Mouse (Mus musculus): Measurements from ENCODE around the gene Gm28230. TPM values are rescaled to one million over a fixed set of nuclear protein-coding genes. Genes with fewer than 3 reads are reported as not detected.

Gene Gm28230
- 2.2 and 2.4 TPM in 2 replicates for polyA plus RNA-seq (2015; fragmentation: Nextera tagmentation; extraction: Ambion mirVana)

GRCm38 (mm10) chr2:74726551-74726950 is at the start of gene Gm28230:
Gm28230 (plus strand) TSS chr2:74726728.
- Histone ChIP-seq H3K4me3 (peak within 1 kb of the TSS; percentile 46), H3K4me2 (peak within 1 kb of the TSS; percentile 74), H3K9ac (peak within 1 kb of the TSS; percentile 80), H3K27me3 (no peaks in the 10 kb centered on the region), H3K9me3 (no peaks in the 10 kb centered on the region), H3K4me1 (replicated peaks) (peaks cover 98% of the 10 kb centered on the region), H3K36me3 (peaks cover 63% of the 10 kb centered on the region), H3K27ac (replicated peaks) (peak within 1 kb of the TSS; percentile 93)
- WGBS = 10% methylated on average over 5 of the region's 5 CpGs
- ATAC-seq (ENCODE audit: low read depth) = peak; percentile 16; the same call in 1 of the 2 replicates

GRCm38 (mm10) chr2:74677106-74677505 is 49.4 kb upstream of the Gm28230 start:
- 13% methylated on average over 2 of the region's 2 CpGs for whole genome bisulfite sequencing
- H3K36me3 ChIP-seq = no peaks in the 10 kb centered on the region
- peaks cover 12% of the 10 kb centered on the region for H3K4me1 ChIP-seq (replicated peaks)
- no peak overlapping the region for H3K27ac ChIP-seq (replicated peaks)
- H3K9me3 ChIP-seq = no peaks in the 10 kb centered on the region
- no peak overlapping the region for H3K9ac ChIP-seq
- ATAC-seq (ENCODE audit: low read depth) = no peak
- H3K27me3 ChIP-seq = peaks cover 100% of the 10 kb centered on the region
- H3K4me2 ChIP-seq = no peak overlapping the region; the same call in 1 of the 2 replicates
- no peak overlapping the region for H3K4me3 ChIP-seq

GRCm38 (mm10) chr2:74678891-74679595 is 47.5 kb upstream of the Gm28230 start, which contains the start of gene Hoxd11:
Hoxd11 (plus strand) TSS chr2:74679557.
- no peaks in the 10 kb centered on the region for H3K36me3 ChIP-seq
- H3K27me3 ChIP-seq = peaks cover 99% of the 10 kb centered on the region
- no peaks in the 10 kb centered on the region for H3K9me3 ChIP-seq
- peak within 1 kb of the TSS; percentile 44 for H3K4me2 ChIP-seq
- peak within 1 kb of the TSS; percentile 82 for H3K27ac ChIP-seq (replicated peaks)
- H3K4me3 ChIP-seq = peak within 1 kb of the TSS; percentile 42
- peak within 1 kb of the TSS; percentile 75 for H3K9ac ChIP-seq
- 2% methylated on average over 15 of the region's 15 CpGs for WGBS
- H3K4me1 ChIP-seq (replicated peaks) = peaks cover 15% of the 10 kb centered on the region
- no peak for ATAC-seq (ENCODE audit: low read depth)

- peak overlapping the region; percentile 42 for H3K4me3 ChIP-seq
- peaks cover 99% of the 10 kb centered on the region for H3K27me3 ChIP-seq
- peak overlapping the region; percentile 44 for H3K4me2 ChIP-seq
- H3K9me3 ChIP-seq = no peaks in the 10 kb centered on the region
- WGBS = under 1% methylated on average over 26 of the region's 26 CpGs
- peak overlapping the region; percentile 82 for H3K27ac ChIP-seq (replicated peaks)
- no peak for ATAC-seq (ENCODE audit: low read depth)
- peaks cover 15% of the 10 kb centered on the region for H3K4me1 ChIP-seq (replicated peaks)
- peak overlapping the region; percentile 75 for H3K9ac ChIP-seq
- H3K36me3 ChIP-seq = no peaks in the 10 kb centered on the region
These were observed 46.9 kb upstream of the Gm28230 start for GRCm38 (mm10) chr2:74679596-74679971.

- H3K4me3 ChIP-seq = peak overlapping the region; percentile 42
- H3K4me2 ChIP-seq = peak overlapping the region; percentile 44
- H3K36me3 ChIP-seq = no peaks in the 10 kb centered on the region
- peaks cover 15% of the 10 kb centered on the region for H3K4me1 ChIP-seq (replicated peaks)
- H3K27ac ChIP-seq (replicated peaks) = peak overlapping the region; percentile 82
- no peaks in the 10 kb centered on the region for H3K9me3 ChIP-seq
- peaks cover 99% of the 10 kb centered on the region for H3K27me3 ChIP-seq
- no peak for ATAC-seq (ENCODE audit: low read depth)
- under 1% methylated on average over 23 of the region's 23 CpGs for WGBS
- peak overlapping the region; percentile 75 for H3K9ac ChIP-seq
These were observed 46.5 kb upstream of the Gm28230 start for GRCm38 (mm10) chr2:74679980-74680379.

- no peaks in the 10 kb centered on the region for H3K9me3 ChIP-seq
- H3K9ac ChIP-seq = peak overlapping the region; percentile 75
- peak overlapping the region; percentile 42 for H3K4me3 ChIP-seq
- peaks cover 12% of the 10 kb centered on the region for H3K4me1 ChIP-seq (replicated peaks)
- peaks cover 99% of the 10 kb centered on the region for H3K27me3 ChIP-seq
- H3K4me2 ChIP-seq = peak overlapping the region; percentile 44
- WGBS = under 1% methylated on average over 21 of the region's 21 CpGs
- no peaks in the 10 kb centered on the region for H3K36me3 ChIP-seq
- peak overlapping the region; percentile 82 for H3K27ac ChIP-seq (replicated peaks)
- ATAC-seq (ENCODE audit: low read depth) = no peak
These were observed 45.7 kb upstream of the Gm28230 start for GRCm38 (mm10) chr2:74680561-74681398.

DNA sequence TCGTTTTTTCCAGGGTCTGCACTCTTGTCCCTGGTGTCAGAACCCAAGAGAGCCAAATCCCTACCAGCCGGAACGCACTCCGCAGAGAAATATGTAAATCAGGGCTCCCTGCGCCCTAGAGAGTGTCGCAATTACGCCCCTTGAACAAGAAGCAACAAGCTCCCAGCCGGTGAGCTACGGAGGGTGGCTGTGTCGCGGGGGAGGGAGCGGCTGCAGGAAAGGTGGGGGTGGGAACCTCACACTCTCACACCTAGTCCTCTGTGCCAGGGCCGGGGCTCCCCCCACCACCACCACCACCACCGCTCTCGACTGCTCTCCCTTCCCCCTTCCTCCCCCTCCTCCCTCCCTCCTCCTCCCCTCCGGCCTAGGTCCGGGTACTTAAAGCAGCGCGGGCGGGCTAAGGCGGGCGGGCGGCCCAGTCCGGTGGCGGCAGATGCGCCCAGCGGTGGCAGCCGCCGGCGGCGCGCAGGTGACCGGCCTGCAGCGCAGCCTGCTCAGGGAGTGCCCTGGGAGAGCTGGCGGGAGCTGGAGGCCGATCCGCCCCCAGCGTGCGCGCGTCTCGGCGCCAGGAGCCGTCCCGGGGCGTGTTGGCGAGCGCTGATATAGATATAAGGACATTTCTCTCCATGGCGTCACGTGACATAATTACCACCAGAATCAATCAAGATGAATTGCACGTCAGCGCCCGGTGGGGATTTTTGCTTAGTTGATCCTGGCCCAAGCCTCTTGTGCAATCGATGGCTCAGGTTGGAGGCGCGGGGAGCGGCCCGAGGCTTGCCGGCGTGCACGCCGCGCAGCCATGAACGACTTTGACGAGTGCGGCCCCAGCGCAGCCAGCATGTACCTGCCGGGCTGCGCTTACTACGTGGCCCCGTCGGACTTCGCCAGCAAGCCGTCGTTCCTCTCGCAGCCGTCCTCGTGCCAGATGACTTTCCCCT is 44.7 kb upstream of the Gm28230 start:
- Histone ChIP-seq H3K4me2 (peak overlapping the region; percentile 44), H3K9ac (peak overlapping the region; percentile 75), H3K36me3 (no peaks in the 10 kb centered on the region), H3K4me1 (replicated peaks) (peaks cover 12% of the 10 kb centered on the region), H3K27me3 (peaks cover 96% of the 10 kb centered on the region), H3K27ac (replicated peaks) (peak overlapping the region; percentile 82), H3K4me3 (peak overlapping the region; percentile 42), H3K9me3 (no peaks in the 10 kb centered on the region)
- under 1% methylated on average over 78 of the region's 78 CpGs for WGBS
- ATAC-seq (ENCODE audit: low read depth) = peak; percentile 47

DNA sequence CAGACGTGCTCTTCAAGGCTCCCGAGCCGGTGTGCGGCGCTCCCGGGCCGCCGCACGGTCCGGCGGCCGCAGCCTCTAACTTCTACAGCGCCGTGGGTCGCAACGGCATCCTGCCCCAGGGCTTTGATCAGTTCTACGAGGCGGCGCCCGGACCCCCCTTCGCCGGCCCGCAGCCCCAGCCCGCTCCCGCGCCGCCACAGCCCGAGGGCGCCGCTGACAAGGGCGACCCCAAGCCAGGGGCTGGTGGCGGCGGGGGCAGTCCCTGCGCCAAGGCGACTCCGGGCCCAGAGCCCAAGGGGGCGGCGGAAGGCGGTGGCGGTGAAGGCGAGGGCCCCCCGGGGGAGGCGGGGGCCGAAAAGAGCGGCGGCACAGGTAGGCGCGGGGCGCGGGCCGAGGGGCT is 43.7 kb upstream of the Gm28230 start:
- H3K27ac ChIP-seq (replicated peaks) = peak overlapping the region; percentile 82
- H3K27me3 ChIP-seq = peaks cover 96% of the 10 kb centered on the region
- no peaks in the 10 kb centered on the region for H3K36me3 ChIP-seq
- ATAC-seq (ENCODE audit: low read depth) = no peak
- peak overlapping the region; percentile 44 for H3K4me2 ChIP-seq
- H3K9ac ChIP-seq = peak overlapping the region; percentile 75
- peak overlapping the region; percentile 42 for H3K4me3 ChIP-seq
- H3K9me3 ChIP-seq = no peaks in the 10 kb centered on the region
- H3K4me1 ChIP-seq (replicated peaks) = peaks cover 12% of the 10 kb centered on the region
- WGBS = under 1% methylated on average over 37 of the region's 51 CpGs

DNA sequence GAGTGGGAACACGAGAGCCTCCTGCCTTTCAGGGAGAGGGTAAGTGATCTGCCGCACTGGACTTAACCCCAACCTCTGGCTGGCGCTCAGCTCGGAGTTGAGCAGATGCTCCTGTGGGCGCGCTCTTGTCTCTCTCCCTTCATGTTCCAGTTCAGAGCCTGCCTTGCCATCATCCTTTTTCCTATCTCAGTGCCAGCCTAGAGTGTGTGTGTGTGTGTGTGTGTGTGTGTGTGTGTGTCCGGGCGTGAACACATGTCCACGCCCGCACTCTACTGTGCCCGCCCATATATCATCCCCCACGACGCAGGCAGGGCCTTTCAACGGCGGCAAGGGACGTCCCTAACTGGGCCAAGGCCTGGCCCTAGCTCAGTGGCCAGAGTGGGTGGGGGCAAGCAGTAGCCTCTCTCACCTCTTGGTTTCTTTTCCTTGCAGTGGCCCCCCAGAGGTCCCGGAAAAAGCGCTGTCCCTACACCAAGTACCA is 43.0 kb upstream of the Gm28230 start:
- Histone ChIP-seq H3K27ac (replicated peaks) (peak overlapping the region; percentile 59; the same call in 1 of the 2 replicates), H3K9me3 (no peaks in the 10 kb centered on the region), H3K4me1 (replicated peaks) (peaks cover 12% of the 10 kb centered on the region), H3K9ac (peak overlapping the region; percentile 75), H3K36me3 (no peaks in the 10 kb centered on the region), H3K4me2 (peak overlapping the region; percentile 44), H3K4me3 (peak overlapping the region; percentile 42), H3K27me3 (peaks cover 96% of the 10 kb centered on the region)
- no peak for ATAC-seq (ENCODE audit: low read depth)
- under 1% methylated on average over 18 of the region's 18 CpGs for WGBS

DNA sequence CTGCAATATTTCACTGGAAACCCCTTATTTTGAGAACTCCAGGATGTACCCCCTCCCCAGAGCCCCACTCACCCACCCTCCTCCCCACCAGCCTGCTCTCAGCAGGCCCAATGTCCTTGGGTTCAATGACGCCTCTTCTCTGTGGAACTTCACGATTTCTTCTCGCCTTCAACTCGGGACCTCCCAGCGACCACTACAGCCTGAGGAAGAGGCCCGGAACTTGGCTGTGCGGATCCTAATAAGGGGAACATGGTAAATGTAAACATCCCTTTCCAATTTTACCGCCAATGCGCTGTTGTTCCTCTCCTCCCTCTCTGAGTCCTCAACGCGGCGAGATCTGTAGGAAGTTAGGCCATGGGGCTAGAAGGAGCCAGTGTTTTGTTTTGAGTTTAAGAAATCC is 42.4 kb upstream of the Gm28230 start:
- Histone ChIP-seq H3K4me1 (replicated peaks) (peaks cover 12% of the 10 kb centered on the region), H3K9me3 (no peaks in the 10 kb centered on the region), H3K27ac (replicated peaks) (0 out of 2 replicates have a peak overlapping the region, but pooled peaks have one; percentile 59), H3K27me3 (peaks cover 96% of the 10 kb centered on the region), H3K36me3 (no peaks in the 10 kb centered on the region), H3K4me3 (peak overlapping the region; percentile 42), H3K9ac (peak overlapping the region; percentile 75), H3K4me2 (peak overlapping the region; percentile 44)
- 3% methylated on average over 12 of the region's 12 CpGs for WGBS
- ATAC-seq (ENCODE audit: low read depth) = no peak

GRCm38 (mm10) chr2:74685059-74685603 is 41.4 kb upstream of the Gm28230 start:
- H3K4me1 ChIP-seq (replicated peaks) = peaks cover 16% of the 10 kb centered on the region
- peak overlapping the region; percentile 42 for H3K4me3 ChIP-seq
- H3K9me3 ChIP-seq = no peaks in the 10 kb centered on the region
- 7% methylated on average over 4 of the region's 4 CpGs for WGBS
- no peak overlapping the region; the same call in 1 of the 2 replicates for H3K9ac ChIP-seq
- H3K27me3 ChIP-seq = peaks cover 96% of the 10 kb centered on the region
- no peak for ATAC-seq (ENCODE audit: low read depth)
- H3K27ac ChIP-seq (replicated peaks) = no peak overlapping the region
- H3K36me3 ChIP-seq = no peaks in the 10 kb centered on the region
- H3K4me2 ChIP-seq = peak overlapping the region; percentile 44
